Mouse (Mus musculus): Measurements from ENCODE around the gene Btbd35f8. TPM values are rescaled to one million over a fixed set of nuclear protein-coding genes. Genes with fewer than 3 reads are reported as not detected.

The Btbd35f8 gene
- polyA plus RNA-seq (2017; shearing (Covaris generic)), result not detected

GRCm38 (mm10) chrX:34450224-34450623, at the start of gene Btbd35f8:
Gene Btbd35f8, plus strand, starts transcription at chrX:34450524.

Other genes with a start within 250 kb of the Btbd35f8 start
- not detected for gene Spin2g, start 211.8 kb upstream of the Btbd35f8 start, polyA plus RNA-seq (2017; shearing (Covaris generic))